Mouse (Mus musculus) kidney, adult 2 months (tissue): Measurements from ENCODE around the gene 1700016C15Rik.

Experiments used
- CTCF ChIP-seq: fragments of 200-500 bp; conservative IDR thresholded peaks from 2 replicates; pipeline ENCODE4 v1.5.1; 2011; ENCODE audit warnings: low read depth, mild to moderate bottlenecking, control low read depth, low read length, moderate library complexity, mixed read lengths; ENCODE audit not compliant: insufficient read depth, insufficient read length
- POLR2A ChIP-seq: fragments of 200-500 bp; IDR thresholded peaks from one replicate; pipeline ENCODE4 v1.6.1; 2011; ENCODE audit warnings: low read depth, low read length, control low read depth

DNA sequence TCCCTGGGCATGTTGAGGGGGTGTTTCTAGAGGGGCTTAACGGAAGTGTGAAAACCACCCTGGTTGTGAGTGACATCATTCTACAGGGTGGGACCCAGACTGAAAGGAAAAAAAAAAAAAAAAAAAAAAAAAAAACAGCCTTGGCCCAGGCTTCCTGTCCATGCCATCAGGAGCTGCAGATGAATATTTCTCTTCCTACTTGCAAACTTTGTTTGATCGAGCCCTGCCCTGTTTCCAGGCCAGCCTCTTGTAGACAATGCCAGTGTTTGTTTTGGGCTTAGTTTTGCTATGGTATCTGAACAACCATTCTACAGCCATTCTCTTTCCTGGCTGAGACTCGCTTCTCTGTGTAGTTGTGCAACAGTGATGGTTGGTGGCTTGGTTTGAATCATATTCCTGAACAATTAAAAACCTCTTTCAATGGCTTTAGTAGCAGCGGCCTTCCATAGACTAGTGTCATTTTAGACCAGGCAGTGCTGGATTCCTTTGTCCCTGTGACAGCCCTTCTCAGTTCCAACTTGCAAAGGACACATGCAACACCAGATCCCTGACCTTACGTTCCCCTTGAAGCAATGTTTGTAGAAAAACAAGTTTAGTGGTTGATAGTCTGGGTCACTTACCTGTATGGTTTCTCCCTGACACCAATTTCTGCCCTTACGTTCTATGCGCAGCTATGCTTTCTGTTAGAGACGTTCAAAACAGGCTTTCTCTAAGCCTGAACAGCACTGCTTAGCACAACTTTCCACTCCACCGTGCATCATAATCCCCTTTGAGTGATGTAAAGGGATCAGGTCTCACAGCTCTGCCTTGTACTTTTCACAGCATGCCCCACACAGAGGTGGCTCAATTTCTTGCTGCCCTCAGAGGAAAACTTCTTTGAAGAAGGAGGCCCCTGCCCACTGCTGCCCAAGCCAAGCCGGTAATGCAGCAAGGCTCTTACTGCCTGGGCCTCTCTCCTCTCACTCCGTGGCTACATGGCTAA lies at the start of gene 1700016C15Rik:
- TF ChIP-seq CTCF = no peak
- TF ChIP-seq POLR2A = no peak
